Mouse (Mus musculus): ENCODE results near the gene Tmem234. TPM values are rescaled to one million over a fixed set of nuclear protein-coding genes. Genes with fewer than 3 reads are reported as not detected.

Tmem234 gene
- polyA plus RNA-seq, 1 experiment from 2014 or later = 198 TPM

GRCm38 (mm10) chr4:129584370-129584769, 16.1 kb upstream of the Tmem234 start:
- Histone ChIP-seq H3K27me3 (replicated peaks) (no peaks in the 10 kb centered on the region; the same call in 1 of the 2 replicates), H3K36me3 (0 out of 2 replicates have a peak, but pooled peaks cover 2% of the 10 kb centered on the region), H3K9me3 (replicated peaks) (no peaks in the 10 kb centered on the region), H3K4me3 (replicated peaks) (no peak overlapping the region), H3K27ac (replicated peaks) (no peak overlapping the region), H3K9ac (replicated peaks) (no peak overlapping the region), H3K4me1 (0 out of 2 replicates have a peak, but pooled peaks cover 7% of the 10 kb centered on the region), H3K4me2 (peak overlapping the region; percentile 54)
- no peak for ATAC-seq (ENCODE audit: low FRiP score)
- WGBS = 87% methylated on average over 1 of the region's 1 CpGs

GRCm38 (mm10) chr4:129584884-129585608, 15.4 kb upstream of the Tmem234 start:
- peak overlapping the region; percentile 8; the same call in 1 of the 2 replicates for H3K9ac ChIP-seq (replicated peaks)
- 0 out of 2 replicates have a peak, but pooled peaks cover 7% of the 10 kb centered on the region for H3K4me1 ChIP-seq
- ATAC-seq (ENCODE audit: low FRiP score) = peak; percentile 31; the same call in 1 of the 2 replicates
- peak overlapping the region; percentile 29 for H3K4me3 ChIP-seq (replicated peaks)
- H3K4me2 ChIP-seq = peak overlapping the region; percentile 54
- WGBS = 2% methylated on average over 36 of the region's 36 CpGs
- H3K27ac ChIP-seq (replicated peaks) = no peak overlapping the region
- no peaks in the 10 kb centered on the region for H3K9me3 ChIP-seq (replicated peaks)
- no peaks in the 10 kb centered on the region; the same call in 1 of the 2 replicates for H3K27me3 ChIP-seq (replicated peaks)
- H3K36me3 ChIP-seq = 0 out of 2 replicates have a peak, but pooled peaks cover 2% of the 10 kb centered on the region

- Histone ChIP-seq H3K27me3 (replicated peaks) (no peaks in the 10 kb centered on the region; the same call in 1 of the 2 replicates), H3K4me3 (replicated peaks) (no peak overlapping the region), H3K4me2 (peak overlapping the region; percentile 54), H3K27ac (replicated peaks) (no peak overlapping the region), H3K9me3 (replicated peaks) (no peaks in the 10 kb centered on the region), H3K9ac (replicated peaks) (no peak overlapping the region), H3K36me3 (peaks cover 7% of the 10 kb centered on the region), H3K4me1 (0 out of 2 replicates have a peak, but pooled peaks cover 7% of the 10 kb centered on the region)
- 79% methylated on average over 9 of the region's 9 CpGs for WGBS
- no peak for ATAC-seq (ENCODE audit: low FRiP score)
These were observed 14.7 kb upstream of the Tmem234 start for GRCm38 (mm10) chr4:129585773-129586172.

GRCm38 (mm10) chr4:129586943-129587342, 13.5 kb upstream of the Tmem234 start:
- 25% methylated on average over 1 of the region's 1 CpGs for WGBS
- ATAC-seq (ENCODE audit: low FRiP score) = no peak

GRCm38 (mm10) chr4:129588865-129589264, 11.6 kb upstream of the Tmem234 start:
- H3K27me3 ChIP-seq (replicated peaks) = no peaks in the 10 kb centered on the region; the same call in 1 of the 2 replicates
- 69% methylated on average over 4 of the region's 4 CpGs for WGBS
- H3K4me1 ChIP-seq = 0 out of 2 replicates have a peak, but pooled peaks cover 7% of the 10 kb centered on the region
- no peak overlapping the region for H3K4me2 ChIP-seq
- H3K27ac ChIP-seq (replicated peaks) = no peak overlapping the region
- H3K4me3 ChIP-seq (replicated peaks) = no peak overlapping the region
- peaks cover 36% of the 10 kb centered on the region for H3K36me3 ChIP-seq
- H3K9me3 ChIP-seq (replicated peaks) = no peaks in the 10 kb centered on the region
- no peak overlapping the region for H3K9ac ChIP-seq (replicated peaks)
- no peak for ATAC-seq (ENCODE audit: low FRiP score)

More at GRCm38 (mm10) chr4:129586943-129587342, 13.5 kb upstream of the Tmem234 start:
- Histone ChIP-seq H3K4me1 (0 out of 2 replicates have a peak, but pooled peaks cover 7% of the 10 kb centered on the region), H3K36me3 (peaks cover 18% of the 10 kb centered on the region), H3K4me3 (replicated peaks) (no peak overlapping the region), H3K4me2 (no peak overlapping the region), H3K27me3 (replicated peaks) (no peaks in the 10 kb centered on the region; the same call in 1 of the 2 replicates), H3K9me3 (replicated peaks) (no peaks in the 10 kb centered on the region), H3K9ac (replicated peaks) (no peak overlapping the region), H3K27ac (replicated peaks) (no peak overlapping the region)

GRCm38 (mm10) chr4:129608426-129609025, 8.1 kb downstream of the Tmem234 start:
- peaks cover 32% of the 10 kb centered on the region for H3K36me3 ChIP-seq
- ATAC-seq (ENCODE audit: low FRiP score) = peak; percentile 82
- 33% methylated on average over 7 of the region's 7 CpGs for WGBS

GRCm38 (mm10) chr4:129609139-129609631, 8.7 kb downstream of the Tmem234 start:
- Histone ChIP-seq H3K4me3 (replicated peaks) (no peak overlapping the region), H3K27ac (replicated peaks) (no peak overlapping the region), H3K27me3 (replicated peaks) (no peaks in the 10 kb centered on the region), H3K36me3 (peaks cover 26% of the 10 kb centered on the region), H3K9ac (replicated peaks) (no peak overlapping the region), H3K9me3 (replicated peaks) (no peaks in the 10 kb centered on the region), H3K4me1 (peaks cover 13% of the 10 kb centered on the region; the same call in 1 of the 2 replicates), H3K4me2 (no peak overlapping the region)
- no peak for ATAC-seq (ENCODE audit: low FRiP score)
- WGBS = 75% methylated on average over 12 of the region's 12 CpGs

More at GRCm38 (mm10) chr4:129608426-129609025, 8.1 kb downstream of the Tmem234 start:
- no peak overlapping the region for H3K4me3 ChIP-seq (replicated peaks)
- peaks cover 9% of the 10 kb centered on the region; the same call in 1 of the 2 replicates for H3K4me1 ChIP-seq
- no peaks in the 10 kb centered on the region for H3K27me3 ChIP-seq (replicated peaks)
- no peak overlapping the region; the same call in 1 of the 2 replicates for H3K9ac ChIP-seq (replicated peaks)
- H3K9me3 ChIP-seq (replicated peaks) = no peaks in the 10 kb centered on the region
- no peak overlapping the region for H3K4me2 ChIP-seq
- peak overlapping the region; percentile 60 for H3K27ac ChIP-seq (replicated peaks)

- H3K4me3 ChIP-seq (replicated peaks) = no peak overlapping the region
- H3K27me3 ChIP-seq (replicated peaks) = no peaks in the 10 kb centered on the region
- H3K4me1 ChIP-seq = peaks cover 18% of the 10 kb centered on the region; the same call in 1 of the 2 replicates
- H3K27ac ChIP-seq (replicated peaks) = no peak overlapping the region
- H3K36me3 ChIP-seq = peaks cover 21% of the 10 kb centered on the region
- H3K9me3 ChIP-seq (replicated peaks) = no peaks in the 10 kb centered on the region
- 73% methylated on average over 4 of the region's 4 CpGs for WGBS
- no peak overlapping the region for H3K9ac ChIP-seq (replicated peaks)
- H3K4me2 ChIP-seq = no peak overlapping the region
- no peak for ATAC-seq (ENCODE audit: low FRiP score)
These were observed 9.6 kb downstream of the Tmem234 start for GRCm38 (mm10) chr4:129610026-129610425.

- H3K9me3 ChIP-seq (replicated peaks) = no peaks in the 10 kb centered on the region
- H3K27ac ChIP-seq (replicated peaks) = no peak overlapping the region
- no peak overlapping the region for H3K4me2 ChIP-seq
- no peak overlapping the region for H3K9ac ChIP-seq (replicated peaks)
- no peak for ATAC-seq (ENCODE audit: low FRiP score)
- H3K36me3 ChIP-seq = peaks cover 19% of the 10 kb centered on the region
- 81% methylated on average over 4 of the region's 4 CpGs for WGBS
- H3K4me1 ChIP-seq = peaks cover 18% of the 10 kb centered on the region; the same call in 1 of the 2 replicates
- H3K4me3 ChIP-seq (replicated peaks) = no peak overlapping the region
- H3K27me3 ChIP-seq (replicated peaks) = no peaks in the 10 kb centered on the region
These were observed 10.0 kb downstream of the Tmem234 start for GRCm38 (mm10) chr4:129610472-129610871.

- 62% methylated on average over 6 of the region's 6 CpGs for WGBS
- Histone ChIP-seq H3K9ac (replicated peaks) (no peak within 1 kb of the TSS), H3K9me3 (replicated peaks) (no peaks in the 10 kb centered on the region), H3K27me3 (replicated peaks) (no peaks in the 10 kb centered on the region), H3K4me3 (replicated peaks) (no peak within 1 kb of the TSS), H3K4me2 (no peak within 1 kb of the TSS), H3K4me1 (peaks cover 31% of the 10 kb centered on the region), H3K36me3 (peaks cover 10% of the 10 kb centered on the region; the same call in 1 of the 2 replicates), H3K27ac (replicated peaks) (no peak within 1 kb of the TSS)
- no peak for ATAC-seq (ENCODE audit: low FRiP score)
These were observed 13.6 kb downstream of the Tmem234 start, which contains the start of gene Dcdc2b for GRCm38 (mm10) chr4:129614093-129614492. Gene Dcdc2b (minus strand): TSS chr4:129614257.

GRCm38 (mm10) chr4:129615801-129616290, 15.4 kb downstream of the Tmem234 start:
- Histone ChIP-seq H3K4me3 (replicated peaks) (no peak overlapping the region), H3K27ac (replicated peaks) (no peak overlapping the region), H3K4me2 (no peak overlapping the region), H3K36me3 (peaks cover 11% of the 10 kb centered on the region; the same call in 1 of the 2 replicates), H3K9ac (replicated peaks) (no peak overlapping the region), H3K4me1 (peaks cover 37% of the 10 kb centered on the region), H3K9me3 (replicated peaks) (no peaks in the 10 kb centered on the region), H3K27me3 (replicated peaks) (no peaks in the 10 kb centered on the region)
- WGBS = 92% methylated on average over 9 of the region's 9 CpGs
- ATAC-seq (ENCODE audit: low FRiP score) = no peak
